Mouse (Mus musculus) kidney, postnatal 0 days (tissue): ENCODE measurements around the gene Olfr275. TPM values are rescaled to one million over a fixed set of nuclear protein-coding genes. Genes with fewer than 3 reads are reported as not detected.

Source experiments
- ATAC-seq: fragments of 200-750 bp; cut with Nextera tagmentation; replicated peaks from 2 replicates; pipeline ENCODE4 v1.8.0; 2017; ENCODE audit warnings: low read depth, moderate number of reproducible peaks, moderate TSS enrichment, moderate library complexity; ENCODE audit not compliant: low FRiP score
- DNase-seq: peaks from one replicate; pipeline ENCODE4 v3.0.0-alpha.2; 2016; ENCODE audit warnings: low spot score
- H3K27ac ChIP-seq: fragments of 300-500 bp; sonication (generic); 2 replicates; pipeline ENCODE4 v1.5.1; 2014; ENCODE audit warnings: mild to moderate bottlenecking
- H3K27me3 ChIP-seq: fragments of 300-500 bp; sonication (generic); 2 replicates; pipeline ENCODE4 v1.6.1; 2014; ENCODE audit warnings: low read length, mixed read lengths; ENCODE audit not compliant: insufficient read depth
- H3K36me3 ChIP-seq: fragments of 300-500 bp; sonication (generic); 2 replicates; pipeline ENCODE4 v1.6.1; 2014; ENCODE audit warnings: low read length, mixed read lengths; ENCODE audit not compliant: insufficient read depth
- H3K4me1 ChIP-seq: fragments of 300-500 bp; sonication (generic); replicated peaks from 2 replicates; pipeline ENCODE4 v1.6.1; 2014; ENCODE audit warnings: antibody characterized with exemption, low read length, mixed read lengths; ENCODE audit not compliant: insufficient read depth
- H3K4me2 ChIP-seq: fragments of 300-500 bp; sonication (generic); 2 replicates; pipeline ENCODE4 v1.6.1; 2014; ENCODE audit warnings: mild to moderate bottlenecking, low read length, moderate library complexity, mixed read lengths
- H3K4me3 ChIP-seq: fragments of 300-500 bp; sonication (generic); replicated peaks from 2 replicates; pipeline ENCODE4 v1.5.1; 2014; ENCODE audit warnings: low read depth, low read length
- H3K9ac ChIP-seq: fragments of 300-500 bp; sonication (generic); 2 replicates; pipeline ENCODE4 v1.6.1; 2014; ENCODE audit warnings: low read depth, low read length
- H3K9me3 ChIP-seq: fragments of 300-500 bp; sonication (generic); replicated peaks from 2 replicates; pipeline ENCODE4 v1.6.1; 2016; ENCODE audit warnings: low read length, inconsistent platforms, mixed read lengths
- CTCF ChIP-seq: IDR thresholded peaks from 2 replicates; pipeline ENCODE4 v1.5.1; 2016; ENCODE audit warnings: antibody characterized with exemption, low read depth, mild to moderate bottlenecking, moderate library complexity
- WGBS: fragments of 180-500 bp; shearing (Covaris S2); extraction: QIAGEN DNeasy Blood & Tissue Kit; methylation state at CpG from one replicate; pipeline ENCODE4 v1.1.7; 2014; 5-methylcytosine and 5-hydroxymethylcytosine counted together
- polyA plus RNA-seq: library from polyadenylated mRNA; unstranded; fragments of >200 nt; fragmentation: Nextera tagmentation; extraction: Ambion mirVana; gene quantifications from 2 replicates; pipeline ENCODE4 v1.2.1, GENCODE M21; 2015

Gene Olfr275
- polyA plus RNA-seq, 1 experiment from 2014 or later, result not detected

- no peak overlapping the region for H3K9ac ChIP-seq
- WGBS, result 45% methylated on average over 4 of the region's 4 CpGs
- no peak overlapping the region for H3K4me3 ChIP-seq
Observed at GRCm38 (mm10) chr4:52849039-52849635, 34.7 kb downstream of the Olfr275 start.

GRCm38 (mm10) chr4:52849672-52850071 is 35.3 kb downstream of the Olfr275 start:
- no peak for TF ChIP-seq CTCF
- H3K4me3 ChIP-seq, result no peak overlapping the region
- 78% methylated on average over 5 of the region's 5 CpGs for WGBS

More at GRCm38 (mm10) chr4:52849039-52849635, 34.7 kb downstream of the Olfr275 start:
- Histone ChIP-seq H3K36me3 (no peaks in the 10 kb centered on the region), H3K4me2 (no peak overlapping the region), H3K4me1 (no peaks in the 10 kb centered on the region), H3K9me3 (no peaks in the 10 kb centered on the region), H3K27me3 (no peaks in the 10 kb centered on the region), H3K27ac (no peak overlapping the region)
- ATAC-seq, result no peak
- no peak for DNase-seq
- TF ChIP-seq CTCF, result no peak

GRCm38 (mm10) chr4:52859136-52859535 is 44.7 kb downstream of the Olfr275 start, which contains the start of gene Olfr273:
Gene Olfr273 (minus strand): TSS chr4:52859236.
- no peak within 1 kb of the TSS for H3K27ac ChIP-seq
- no peak within 1 kb of the TSS for H3K9ac ChIP-seq
- DNase-seq (no peak), ATAC-seq (no peak)
- TF ChIP-seq CTCF, result no peak
- H3K4me3 ChIP-seq, result no peak within 1 kb of the TSS
- no peaks in the 10 kb centered on the region for H3K4me1 ChIP-seq
- H3K27me3 ChIP-seq, result no peaks in the 10 kb centered on the region
- H3K4me2 ChIP-seq, result no peak within 1 kb of the TSS
- WGBS, result 81% methylated on average over 1 of the region's 1 CpGs
- no peaks in the 10 kb centered on the region for H3K36me3 ChIP-seq
- no peaks in the 10 kb centered on the region for H3K9me3 ChIP-seq

More at GRCm38 (mm10) chr4:52849672-52850071, 35.3 kb downstream of the Olfr275 start:
- Histone ChIP-seq H3K27ac (no peak overlapping the region), H3K36me3 (no peaks in the 10 kb centered on the region), H3K4me1 (no peaks in the 10 kb centered on the region), H3K9ac (no peak overlapping the region), H3K9me3 (no peaks in the 10 kb centered on the region), H3K27me3 (no peaks in the 10 kb centered on the region), H3K4me2 (no peak overlapping the region)
- no peak for ATAC-seq
- DNase-seq, result no peak

- WGBS, result 90% methylated on average over 9 of the region's 9 CpGs
- Histone ChIP-seq H3K27ac (no peak overlapping the region), H3K4me1 (no peaks in the 10 kb centered on the region), H3K36me3 (no peaks in the 10 kb centered on the region), H3K27me3 (no peaks in the 10 kb centered on the region), H3K4me3 (no peak overlapping the region), H3K9ac (no peak overlapping the region), H3K9me3 (no peaks in the 10 kb centered on the region), H3K4me2 (no peak overlapping the region)
- ATAC-seq, result no peak
- TF ChIP-seq CTCF, result no peak
- DNase-seq, result no peak
Observed at GRCm38 (mm10) chr4:52864156-52864555, 49.8 kb downstream of the Olfr275 start.

Other genes with a start within 250 kb of the Olfr275 start
- gene Toporsl, start 218.3 kb upstream of the Olfr275 start, polyA plus RNA-seq, result not detected in 2 replicates
- not detected in 2 replicates for gene Olfr273, start 44.6 kb downstream of the Olfr275 start, polyA plus RNA-seq
- not detected in 2 replicates for gene Olfr272, start 104.6 kb downstream of the Olfr275 start, polyA plus RNA-seq
- gene Olfr270, start 149.9 kb downstream of the Olfr275 start, polyA plus RNA-seq, result not detected in 2 replicates
- 0.11 TPM in 1 of 2 replicates, not detected in the other for gene Nipsnap3a, start 174.7 kb downstream of the Olfr275 start, polyA plus RNA-seq
- 88.5 and 95.4 TPM in 2 replicates for gene Nipsnap3b, start 197.3 kb downstream of the Olfr275 start, polyA plus RNA-seq